Mouse (Mus musculus) megakaryocyte, embryonic 14.5 days (primary cell): ENCODE results near the gene Rnf185.

Source experiments
- FLI1 ChIP-seq: IDR thresholded peaks from 2 replicates; pipeline ENCODE4 v1.6.1; 2012; ENCODE audit warnings: low read length, inconsistent platforms, mixed read lengths
- GATA1 ChIP-seq: IDR thresholded peaks from 3 replicates; pipeline ENCODE4 v1.6.1; 2012; ENCODE audit warnings: mixed read lengths, low read length, inconsistent platforms, borderline replicate concordance

DNA sequence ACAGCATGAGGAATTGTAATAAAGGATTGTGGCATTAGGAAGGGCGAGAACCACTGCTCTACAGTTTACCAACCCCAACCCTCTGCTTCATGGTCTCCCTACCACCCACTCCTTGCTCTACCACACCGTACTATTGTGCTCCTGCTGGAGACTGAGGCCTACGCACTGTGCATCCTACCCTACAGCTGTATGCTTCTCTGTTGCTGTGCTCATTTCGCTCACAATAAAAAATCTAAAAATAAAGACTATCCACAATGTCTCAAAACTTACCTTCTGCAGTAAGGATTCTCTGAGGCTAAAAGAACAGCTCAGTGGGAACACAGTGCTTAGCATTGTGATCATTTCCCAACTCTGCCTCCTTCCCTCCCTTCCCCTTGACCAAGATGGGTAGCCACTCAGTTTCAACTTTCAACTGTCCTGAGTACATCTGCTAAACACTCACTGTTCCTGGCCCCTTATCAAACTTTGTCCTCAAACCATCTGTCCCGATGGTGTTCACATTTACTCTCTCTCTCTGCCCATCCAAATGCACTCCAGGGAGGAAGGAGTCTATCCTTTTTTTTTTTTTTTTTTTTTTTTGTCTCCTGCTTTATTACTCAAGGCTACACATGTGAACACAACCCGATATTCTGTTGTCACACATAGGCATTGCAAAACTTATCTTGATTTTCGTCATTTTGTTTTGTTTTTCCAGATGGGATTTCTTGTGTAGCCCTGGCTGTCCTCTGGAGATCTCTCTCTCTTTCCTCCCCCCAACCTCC is 47.7 kb downstream of the Rnf185 start:
- TF ChIP-seq GATA1 (no peak), FLI1 (no peak)
